Mouse (Mus musculus) adipocyte (in vitro differentiated cells): ENCODE results near the gene Taf9.

Experiments
- DNase-seq: peaks from one replicate; pipeline ENCODE4 v3.0.0-alpha.2; 2016; ENCODE audit warnings: low spot score

Taf9 gene

DNA sequence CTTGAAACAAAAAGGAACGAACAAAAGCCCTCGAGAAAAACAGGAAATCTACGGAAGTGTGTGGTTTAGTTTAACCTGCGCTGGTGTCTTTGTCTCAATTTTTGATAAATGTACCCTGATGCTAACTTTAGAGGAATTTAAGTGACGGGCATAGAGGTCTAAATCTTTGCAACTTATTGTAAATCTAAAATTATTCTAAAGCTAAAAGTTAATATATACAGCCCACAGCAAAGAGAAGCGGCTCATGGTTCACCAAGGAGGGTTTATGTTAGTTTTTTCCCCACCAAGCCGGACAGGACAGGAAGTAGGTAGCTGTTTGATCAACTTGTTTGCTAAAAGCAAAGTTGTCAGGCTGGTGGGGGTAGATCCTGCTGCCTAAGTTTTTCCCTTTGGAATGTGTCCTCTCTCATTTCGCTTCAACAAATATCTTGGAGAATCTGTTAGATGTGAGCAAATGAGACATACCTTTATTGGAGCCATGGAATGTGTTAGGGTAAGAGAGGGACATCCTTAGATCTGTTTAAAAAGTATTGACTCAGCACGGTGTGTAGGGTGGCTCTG is 18.9 kb downstream of the Taf9 start:
- no peak for DNase-seq

DNA sequence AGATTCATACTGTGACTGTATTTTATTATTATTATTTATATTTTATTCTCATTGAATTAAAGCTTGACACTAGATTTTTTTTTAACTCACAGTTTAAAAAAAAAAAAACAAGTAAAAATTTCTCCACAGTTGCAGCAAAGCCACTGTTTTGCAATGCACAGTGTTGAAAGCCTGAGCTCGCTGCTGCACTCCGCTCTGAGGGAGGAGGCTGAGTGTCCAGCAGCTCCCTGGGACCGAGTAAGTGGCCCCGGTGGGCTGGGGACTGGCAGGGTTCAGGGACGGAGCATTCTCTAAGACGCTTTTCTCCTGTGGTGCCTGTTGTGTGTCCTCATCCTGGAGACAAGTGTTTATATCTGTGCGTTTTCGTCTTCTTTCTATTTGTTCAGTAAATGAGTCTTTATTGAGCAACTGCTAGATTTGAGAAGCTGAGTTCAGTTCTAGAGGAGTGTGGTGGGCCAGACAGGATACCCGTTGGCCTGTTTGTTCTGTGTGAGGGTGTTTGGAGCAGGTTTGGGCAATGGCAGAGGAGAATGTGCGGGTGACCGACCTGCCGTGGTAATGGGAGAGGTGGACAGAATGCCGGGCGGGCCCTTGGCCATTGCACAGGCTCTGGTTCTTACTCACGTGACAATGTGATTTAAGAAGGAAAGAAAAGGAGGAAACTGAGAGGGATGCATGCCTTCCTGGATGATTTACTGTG is 24.7 kb downstream of the Taf9 start:
- peak; percentile 50 for DNase-seq

DNA sequence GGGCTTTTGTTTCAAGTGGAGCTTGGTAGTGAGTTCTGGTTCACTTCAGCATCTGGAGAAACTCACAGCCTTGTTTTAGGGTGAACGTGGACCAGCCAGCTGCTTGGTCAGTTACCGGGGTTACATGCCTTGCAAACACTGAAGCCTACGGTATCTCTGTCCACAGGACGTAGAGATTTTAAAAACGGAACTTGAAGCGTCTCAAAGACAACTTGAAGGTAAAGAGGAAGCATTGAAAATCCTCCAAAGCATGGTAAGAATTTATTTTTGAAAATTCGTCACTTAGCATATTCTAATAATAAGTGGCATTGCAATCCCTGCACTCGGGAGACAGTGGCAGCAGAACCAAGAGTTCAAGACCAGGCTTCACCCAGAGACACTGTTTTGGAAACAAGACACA is 30.2 kb downstream of the Taf9 start:
- no peak for DNase-seq

DNA sequence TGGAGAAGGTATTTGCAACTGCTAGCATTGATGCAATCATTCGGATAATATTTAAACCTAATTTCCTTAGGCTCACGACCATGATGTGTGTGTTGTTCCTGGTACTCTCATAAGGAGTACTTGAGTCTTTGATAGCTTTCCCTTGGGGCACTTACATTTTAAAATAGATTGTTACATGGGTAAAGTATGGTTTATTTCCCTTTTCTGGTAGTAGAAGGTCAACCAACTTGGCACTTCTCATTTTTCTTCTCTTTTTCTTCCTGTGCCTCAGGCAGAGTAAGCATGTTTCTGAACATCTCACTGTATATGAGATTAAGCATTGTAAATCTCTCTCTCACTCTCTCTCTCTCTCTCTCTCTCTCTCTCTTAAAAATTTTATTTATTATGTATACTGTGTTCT is 31.5 kb downstream of the Taf9 start:
- no peak for DNase-seq

DNA sequence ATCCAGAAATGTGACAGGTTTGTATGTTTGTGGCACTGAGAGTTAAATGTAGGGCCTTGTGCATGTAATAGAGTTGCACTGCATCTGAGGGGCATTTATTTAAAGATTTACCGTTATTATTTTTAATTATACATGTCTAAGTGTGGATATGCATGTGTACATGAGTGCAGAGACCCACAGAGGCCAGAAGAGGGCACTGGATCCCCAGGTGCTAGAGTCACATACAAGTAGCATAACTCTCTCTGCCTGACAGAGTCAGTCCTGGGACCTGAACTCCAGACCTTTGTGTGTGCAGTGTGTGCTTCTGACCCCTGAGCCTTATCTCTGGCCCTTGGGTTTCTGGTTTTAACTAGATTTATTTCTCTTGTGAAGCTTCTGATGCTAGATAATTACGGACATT is 33.0 kb downstream of the Taf9 start:
- DNase-seq: no peak

DNA sequence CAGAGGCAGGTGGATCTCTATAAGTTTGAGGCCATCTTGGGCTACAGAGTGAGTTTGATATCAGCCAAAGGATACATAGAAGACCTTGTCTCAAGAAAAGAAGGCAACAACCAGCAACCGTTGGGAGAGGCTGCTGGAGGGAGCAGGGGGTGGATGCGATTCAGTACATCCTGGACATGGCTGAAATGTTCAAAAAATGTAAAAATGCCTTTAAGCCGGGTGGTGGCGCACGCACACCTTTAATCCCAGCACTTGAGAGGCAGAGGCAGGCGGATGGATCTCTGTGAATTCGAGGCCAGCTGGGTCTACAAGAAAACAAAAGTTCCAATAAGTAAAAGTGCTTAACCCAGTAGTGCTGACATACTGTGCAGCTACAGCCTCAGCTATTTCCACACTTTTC is 36.1 kb downstream of the Taf9 start:
- no peak for DNase-seq

DNA sequence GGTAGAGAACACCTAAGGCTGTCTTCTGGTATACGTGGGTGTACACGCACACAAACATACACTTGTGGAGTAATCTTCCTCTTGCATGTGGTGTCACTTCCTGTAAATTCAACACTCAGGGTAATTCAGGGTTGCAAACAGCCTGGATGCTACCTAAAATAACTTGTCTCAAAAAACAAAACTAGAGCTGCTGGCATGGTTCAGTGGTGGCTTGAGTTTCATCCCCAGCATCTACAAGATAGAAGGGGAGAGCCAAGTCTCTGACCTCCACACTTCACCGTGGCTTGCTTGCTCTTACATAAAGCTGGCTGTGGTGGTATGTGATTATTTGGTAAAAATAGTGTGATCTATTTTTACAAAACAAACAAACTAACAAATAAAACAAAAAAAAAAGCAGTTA is 46.2 kb downstream of the Taf9 start:
- no peak for DNase-seq

DNA sequence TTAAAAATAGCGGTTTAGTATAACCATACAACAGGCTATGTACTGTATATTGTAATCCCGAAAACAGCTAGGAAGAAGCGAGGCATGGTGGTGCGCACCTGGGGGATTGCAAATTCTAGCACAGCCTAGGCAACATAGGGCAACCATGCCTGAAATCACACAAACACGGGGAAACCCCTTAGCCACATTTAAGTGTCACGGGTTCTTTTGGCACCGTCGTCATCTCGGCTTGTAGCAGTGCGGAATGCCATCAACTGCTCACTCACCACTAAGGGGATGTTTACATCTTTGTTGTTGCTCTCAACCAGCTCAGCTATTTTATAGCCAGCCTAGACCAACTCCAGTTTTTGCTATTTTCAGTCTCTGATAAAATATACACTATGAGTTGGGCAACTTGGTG is 47.5 kb downstream of the Taf9 start:
- no peak for DNase-seq

DNA sequence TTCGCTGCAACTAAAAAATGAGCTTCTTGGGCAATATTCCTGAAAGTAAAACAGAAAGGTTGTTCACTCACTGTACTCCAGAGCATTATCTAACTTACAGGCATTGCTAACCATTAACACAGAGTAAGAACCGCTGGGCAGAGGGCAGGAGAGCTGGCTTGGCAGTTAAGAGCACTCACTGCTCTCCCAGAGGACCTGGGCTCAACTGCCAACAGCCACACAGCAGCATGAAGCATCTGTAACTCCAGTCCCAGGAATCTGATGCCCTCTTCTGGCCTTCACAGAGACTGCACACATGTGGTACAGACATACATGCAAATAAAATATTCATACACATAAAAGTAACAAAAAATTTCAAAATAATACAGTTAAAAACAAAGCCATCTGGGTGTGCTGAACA is 52.1 kb downstream of the Taf9 start:
- peak; percentile 71 for DNase-seq
